Comparison of ENCODE assay signal across 16 mouse cellular contexts in the genomic region with DNA sequence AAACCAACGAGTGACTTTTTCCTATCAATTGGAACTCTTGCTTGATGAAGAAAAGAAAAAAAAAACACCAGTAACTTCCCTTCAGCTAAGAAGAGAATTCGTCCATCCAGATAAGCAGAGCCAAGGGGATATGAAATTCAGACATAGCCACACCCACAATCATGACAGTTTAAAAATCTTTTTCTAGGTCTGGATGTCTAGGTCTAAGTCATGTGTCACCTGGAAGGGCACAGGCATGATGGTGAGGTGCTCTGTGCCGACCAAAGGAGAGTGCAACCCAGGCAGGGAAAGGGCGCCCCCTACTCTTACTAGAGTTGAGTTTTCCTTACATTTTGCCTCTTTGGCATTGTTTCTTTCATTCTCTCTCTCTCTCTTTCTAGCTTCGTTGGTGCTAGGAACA. TPM values are rescaled to one million over a fixed set of nuclear protein-coding genes. Genes with fewer than 3 reads are reported as not detected.
DNase-seq lines count a peak whose midpoint lies in the region; ATAC-seq and TF ChIP-seq lines count a peak whose summit lies in the region.
"Had no signal": no experiment of that assay in that cellular context is flagged by ENCODE, and none has a peak within 500 bp of the region (broad histone marks: within the 10 kb centered on the region; RNA-seq: fewer than 3 reads in every experiment).

No protein-coding gene starts in this region.

- peaks cover 11% of the 10 kb centered on the region for H3K4me1 ChIP-seq in heart, embryonic 11.5 days (ENCODE audit: control insufficient read depth, insufficient read depth, low read length)
- no peaks in the 10 kb centered on the region for H3K4me1 ChIP-seq in lung, postnatal 0 days (ENCODE audit: insufficient read depth, low read depth, low read length)
- peaks cover 4% of the 10 kb centered on the region for H3K4me1 ChIP-seq in lung, adult 2 months (ENCODE audit: control insufficient read depth, insufficient read depth, low read length)
- H3K4me1 ChIP-seq in liver, adult 2 months (ENCODE audit: control insufficient read depth, insufficient read depth, low read length), result peaks cover 2% of the 10 kb centered on the region; the same call in 1 of the 2 replicates
- H3K4me1 ChIP-seq in stomach, postnatal 0 days (replicated peaks; ENCODE audit: control insufficient read depth, insufficient read depth), result no peaks in the 10 kb centered on the region

- H3K9ac ChIP-seq in heart, embryonic 11.5 days (ENCODE audit: low read depth, low read length), result no peak overlapping the region
- no peak overlapping the region for H3K9ac ChIP-seq in lung, postnatal 0 days (replicated peaks; ENCODE audit: low read depth)
- H3K9ac ChIP-seq in liver, adult 2 months (ENCODE audit: low read depth, low read length), result no peak overlapping the region
- H3K9ac ChIP-seq in stomach, postnatal 0 days (ENCODE audit: low read length), result no peak overlapping the region
- H3K9ac ChIP-seq: embryonic facial prominence, embryonic 12.5 days had no signal

- DNase-seq in heart, adult 9 months (ENCODE audit: low spot score in 2 of 2), result no peak
- no peak for DNase-seq in lung, postnatal 0 days (ENCODE audit: low spot score)
- DNase-seq in lung, adult 2 months, result no peak
- DNase-seq in liver, adult 2 months (ENCODE audit: extremely low read depth, low read depth, low spot score), result no peak
- no peak for DNase-seq in stomach, postnatal 0 days (ENCODE audit: low spot score)
- no peak for DNase-seq in urinary bladder, postnatal 25 days (ENCODE audit: low spot score)
- DNase-seq: cerebellum, adult 11 months; cerebellum, postnatal 36 days; kidney, postnatal 25 days; lung, postnatal 14 days; right cerebral cortex, postnatal 14 days had no signal

- no peaks in the 10 kb centered on the region; the same call in 1 of the 2 replicates for H3K79me2 ChIP-seq in liver, adult 2 months (ENCODE audit: control insufficient read depth, insufficient read depth, low read length)

- WGBS in heart, embryonic 11.5 days (ENCODE audit: insufficient replicate concordance), result 37% methylated on average over 5 of the region's 5 CpGs
- 67% methylated on average over 5 of the region's 5 CpGs for WGBS in lung, postnatal 0 days
- WGBS in lung, adult 2 months, result 57% methylated on average over 5 of the region's 5 CpGs
- WGBS in liver, adult 2 months, result 66% methylated on average over 5 of the region's 5 CpGs
- 74% methylated on average over 5 of the region's 5 CpGs for WGBS in stomach, postnatal 0 days

- TF ChIP-seq CTCF in lung, postnatal 0 days (IDR thresholded peaks at IDR 0.05), result peak; percentile 41
- no peak for TF ChIP-seq CTCF in lung, adult 2 months (IDR thresholded peaks at IDR 0.05; ENCODE audit: insufficient read depth, low read length)
- 0 out of 2 replicates have a peak, but pooled peaks have one; percentile 4 for TF ChIP-seq CTCF in liver, adult 2 months (IDR thresholded peaks at IDR 0.05; ENCODE audit: low read depth, low read length)
- TF ChIP-seq CTCF in stomach, postnatal 0 days (IDR thresholded peaks at IDR 0.05; ENCODE audit: low read depth), result 0 out of 2 replicates have a peak, but pooled peaks have one; percentile 14

- H3K27ac ChIP-seq in heart, embryonic 11.5 days (ENCODE audit: low read depth, low read length), result peak overlapping the region; percentile 46
- H3K27ac ChIP-seq in lung, postnatal 0 days (ENCODE audit: low read length), result no peak overlapping the region
- H3K27ac ChIP-seq in liver, adult 2 months (replicated peaks; ENCODE audit: insufficient read depth, low read depth, low read length), result no peak overlapping the region
- H3K27ac ChIP-seq in stomach, postnatal 0 days (replicated peaks), result no peak overlapping the region
- H3K27ac ChIP-seq: embryonic facial prominence, embryonic 12.5 days had no signal

- H3K9me3 ChIP-seq in heart, embryonic 11.5 days (replicated peaks; ENCODE audit: control insufficient read depth, low read length), result no peaks in the 10 kb centered on the region
- no peaks in the 10 kb centered on the region for H3K9me3 ChIP-seq in lung, postnatal 0 days (ENCODE audit: low read length)
- H3K9me3 ChIP-seq in stomach, postnatal 0 days (ENCODE audit: control insufficient read depth, low read length), result no peaks in the 10 kb centered on the region
- H3K9me3 ChIP-seq: embryonic facial prominence, embryonic 12.5 days had no signal

- H3K27me3 ChIP-seq in heart, embryonic 11.5 days (ENCODE audit: control insufficient read depth, insufficient read depth, low read length), result no peaks in the 10 kb centered on the region
- no peaks in the 10 kb centered on the region for H3K27me3 ChIP-seq in lung, postnatal 0 days (replicated peaks; ENCODE audit: insufficient read depth, low read length)
- H3K27me3 ChIP-seq in liver, adult 2 months (ENCODE audit: control insufficient read depth, insufficient read depth, low read length), result no peaks in the 10 kb centered on the region
- no peaks in the 10 kb centered on the region for H3K27me3 ChIP-seq in stomach, postnatal 0 days (ENCODE audit: control insufficient read depth, insufficient read depth, low read length)
- H3K27me3 ChIP-seq: embryonic facial prominence, embryonic 12.5 days had no signal

- ATAC-seq in heart, embryonic 11.5 days (replicated peaks; ENCODE audit: insufficient number of reproducible peaks, low FRiP score, low TSS enrichment), result 0 out of 2 replicates have a peak, but pooled peaks have one; percentile 39
- ATAC-seq in lung, postnatal 0 days, result no peak
- no peak for ATAC-seq in stomach, postnatal 0 days (ENCODE audit: low FRiP score, low TSS enrichment)
- ATAC-seq in activated CD4-positive, CD25-positive, alpha-beta regulatory T cell, adult 4 months, result no peak
- ATAC-seq: forebrain, embryonic 14.5 days had no signal

- no peak overlapping the region for H3K4me3 ChIP-seq in heart, embryonic 11.5 days (ENCODE audit: low read depth, low read length)
- no peak overlapping the region for H3K4me3 ChIP-seq in lung, postnatal 0 days (ENCODE audit: low read depth, low read length)
- H3K4me3 ChIP-seq in lung, adult 2 months (replicated peaks; ENCODE audit: extremely low read depth, low read depth, low read length), result no peak overlapping the region
- H3K4me3 ChIP-seq in liver, adult 2 months (ENCODE audit: insufficient read depth, low read depth, low read length), result no peak overlapping the region
- H3K4me3 ChIP-seq in stomach, postnatal 0 days (ENCODE audit: low read depth, low read length), result no peak overlapping the region
- H3K4me3 ChIP-seq: embryonic facial prominence, embryonic 12.5 days had no signal

- H3K36me3 ChIP-seq in heart, embryonic 11.5 days (ENCODE audit: control insufficient read depth, insufficient read depth, low read length), result no peaks in the 10 kb centered on the region
- H3K36me3 ChIP-seq in lung, postnatal 0 days (ENCODE audit: insufficient read depth, low read length), result no peaks in the 10 kb centered on the region
- H3K36me3 ChIP-seq in liver, adult 2 months (ENCODE audit: control insufficient read depth, insufficient read depth, low read length), result no peaks in the 10 kb centered on the region
- no peaks in the 10 kb centered on the region for H3K36me3 ChIP-seq in stomach, postnatal 0 days (ENCODE audit: control insufficient read depth, insufficient read depth, low read length)
- H3K36me3 ChIP-seq: embryonic facial prominence, embryonic 12.5 days had no signal

- H3K4me2 ChIP-seq in heart, embryonic 11.5 days, result peak overlapping the region; percentile 47
- H3K4me2 ChIP-seq in lung, postnatal 0 days (replicated peaks; ENCODE audit: low read depth, low read length), result no peak overlapping the region
- no peak overlapping the region for H3K4me2 ChIP-seq in stomach, postnatal 0 days (replicated peaks; ENCODE audit: low read depth)
- H3K4me2 ChIP-seq: embryonic facial prominence, embryonic 12.5 days; midbrain, embryonic 11.5 days had no signal

- TF ChIP-seq POLR2A in lung, adult 2 months (IDR thresholded peaks at IDR 0.05; ENCODE audit: borderline replicate concordance, extremely low read depth, low read depth, low read length), result no peak
- TF ChIP-seq POLR2A in liver, adult 2 months (IDR thresholded peaks at IDR 0.05; ENCODE audit: extremely low read depth, insufficient read depth, low read length), result no peak

- no peak for TF ChIP-seq EP300 in lung, postnatal 0 days (IDR thresholded peaks at IDR 0.05)
- no peak for TF ChIP-seq EP300 in stomach, postnatal 0 days (optimal IDR thresholded peaks at IDR 0.05)

RNA-seq across cellular contexts. Expression of a gene that starts 18.1 kb away (rescaled TPM):
- polyA plus RNA-seq in heart, embryonic 11.5 days (2014; fragmentation: Nextera tagmentation; extraction: Ambion mirVana), result 45.8 and 51.7 TPM in 2 replicates
- 57.4 and 93.5 TPM in 2 replicates for polyA plus RNA-seq in lung, postnatal 0 days (2015; fragmentation: Nextera tagmentation; extraction: Ambion mirVana)
- 109 and 110 TPM in 2 replicates for polyA plus RNA-seq in lung, adult 2 months (2012; rRNA removed)
- total RNA-seq in liver, adult 2 months (2014; rRNA removed), result 30.0 and 32.5 TPM in 2 replicates
- polyA plus RNA-seq in liver, adult 2 months (2012; rRNA removed), result 14.0 and 17.2 TPM in 2 replicates
- polyA plus RNA-seq in stomach, postnatal 0 days (2015; fragmentation: Nextera tagmentation; extraction: Ambion mirVana), result 2.6 and 3.6 TPM in 2 replicates
- polyA plus RNA-seq in activated CD4-positive, CD25-positive, alpha-beta regulatory T cell, adult 4 months (2017; shearing (Covaris generic)), result 1 to 10 TPM; 1.5 to 2.8 TPM
